Mouse (Mus musculus): Measurements from ENCODE around the gene Mars. TPM values are rescaled to one million over a fixed set of nuclear protein-coding genes. Genes with fewer than 3 reads are reported as not detected.

The Mars gene
- polyA plus RNA-seq, 1 experiment, result 51.3 TPM

GRCm38 (mm10) chr10:127341360-127341690, 29.7 kb upstream of the Mars start:
- H3K27ac ChIP-seq (replicated peaks; ENCODE audit: low read depth, low read length), result no peak overlapping the region
- H3K4me1 ChIP-seq (ENCODE audit: control insufficient read depth, insufficient read depth, insufficient read length, low read length), result no peaks in the 10 kb centered on the region
- peak overlapping the region; percentile 1; the same call in 1 of the 2 replicates for H3K4me3 ChIP-seq (ENCODE audit: insufficient read depth, low read depth, low read length)

GRCm38 (mm10) chr10:127340577-127341359, 29.2 kb upstream of the Mars start:
- Histone ChIP-seq H3K27ac (replicated peaks; ENCODE audit: low read depth, low read length) (no peak overlapping the region), H3K4me3 (ENCODE audit: insufficient read depth, low read depth, low read length) (peak overlapping the region; percentile 15; the same call in 1 of the 2 replicates), H3K4me1 (ENCODE audit: control insufficient read depth, insufficient read depth, insufficient read length, low read length) (no peaks in the 10 kb centered on the region)

DNA sequence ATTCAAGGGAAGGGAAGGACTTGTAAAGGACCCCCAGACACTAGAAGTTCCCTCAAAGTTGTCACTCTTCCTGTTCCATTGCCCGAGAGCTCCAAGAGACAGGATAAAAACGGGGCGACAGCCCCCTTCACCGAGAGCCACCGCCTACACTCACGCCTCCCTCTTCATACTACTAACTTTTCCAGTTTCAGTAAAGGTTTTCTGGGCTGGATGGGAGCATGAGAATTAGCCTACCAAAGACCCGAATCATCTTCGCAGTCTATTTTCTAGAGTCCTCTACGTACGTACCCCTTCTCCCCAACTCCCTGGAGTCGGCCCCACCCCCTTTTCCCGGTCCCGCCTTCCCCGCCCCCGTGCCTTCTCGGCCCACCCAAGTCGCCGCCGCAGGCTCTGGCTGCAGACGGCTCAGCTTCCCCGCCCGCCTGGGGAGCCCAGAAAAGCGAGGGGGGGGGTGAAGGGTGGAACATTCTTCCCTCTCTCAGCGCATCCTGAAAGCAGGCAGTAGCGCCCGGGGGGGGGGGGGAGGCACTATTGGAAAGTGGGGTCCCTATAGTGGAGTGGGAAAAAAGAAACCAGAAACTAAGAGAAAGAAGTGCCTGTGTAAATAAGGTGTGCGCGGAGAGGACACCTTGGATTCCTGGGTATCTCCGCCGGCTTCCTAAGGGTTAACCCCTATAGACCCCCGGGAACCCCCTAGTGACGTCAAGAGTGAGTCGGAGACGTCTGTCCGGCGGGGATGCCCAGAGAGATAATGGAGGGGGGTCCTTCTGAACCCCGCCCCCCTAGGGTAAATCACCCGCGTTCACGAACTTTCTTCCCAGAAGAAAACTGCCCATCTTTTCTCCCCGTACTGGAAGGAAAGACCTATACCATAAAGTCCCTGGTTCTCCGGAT, 28.3 kb upstream of the Mars start:
- H3K4me1 ChIP-seq (ENCODE audit: control insufficient read depth, insufficient read depth, insufficient read length, low read length), result no peaks in the 10 kb centered on the region
- peak overlapping the region; percentile 52 for H3K4me3 ChIP-seq (ENCODE audit: insufficient read depth, low read depth, low read length)
- H3K27ac ChIP-seq (replicated peaks; ENCODE audit: low read depth, low read length), result no peak overlapping the region

GRCm38 (mm10) chr10:127338930-127339682, 27.5 kb upstream of the Mars start:
- Histone ChIP-seq H3K4me3 (ENCODE audit: insufficient read depth, low read depth, low read length) (peak overlapping the region; percentile 52), H3K4me1 (ENCODE audit: control insufficient read depth, insufficient read depth, insufficient read length, low read length) (no peaks in the 10 kb centered on the region), H3K27ac (replicated peaks; ENCODE audit: low read depth, low read length) (no peak overlapping the region)

- H3K4me1 ChIP-seq (ENCODE audit: control insufficient read depth, insufficient read depth, insufficient read length, low read length), result no peaks in the 10 kb centered on the region
- no peak overlapping the region for H3K27ac ChIP-seq (replicated peaks; ENCODE audit: low read depth, low read length)
- H3K4me3 ChIP-seq (ENCODE audit: insufficient read depth, low read depth, low read length), result no peak overlapping the region
These were observed 26.0 kb upstream of the Mars start for GRCm38 (mm10) chr10:127337536-127338099.

- Histone ChIP-seq H3K4me1 (ENCODE audit: control insufficient read depth, insufficient read depth, insufficient read length, low read length) (no peaks in the 10 kb centered on the region), H3K27ac (replicated peaks; ENCODE audit: low read depth, low read length) (no peak overlapping the region), H3K4me3 (ENCODE audit: insufficient read depth, low read depth, low read length) (no peak overlapping the region)
These were observed 25.4 kb upstream of the Mars start for GRCm38 (mm10) chr10:127336952-127337351.

GRCm38 (mm10) chr10:127335271-127335670, 23.7 kb upstream of the Mars start:
- Histone ChIP-seq H3K4me3 (ENCODE audit: insufficient read depth, low read depth, low read length) (no peak overlapping the region), H3K27ac (replicated peaks; ENCODE audit: low read depth, low read length) (no peak overlapping the region), H3K4me1 (ENCODE audit: control insufficient read depth, insufficient read depth, insufficient read length, low read length) (no peaks in the 10 kb centered on the region)

DNA sequence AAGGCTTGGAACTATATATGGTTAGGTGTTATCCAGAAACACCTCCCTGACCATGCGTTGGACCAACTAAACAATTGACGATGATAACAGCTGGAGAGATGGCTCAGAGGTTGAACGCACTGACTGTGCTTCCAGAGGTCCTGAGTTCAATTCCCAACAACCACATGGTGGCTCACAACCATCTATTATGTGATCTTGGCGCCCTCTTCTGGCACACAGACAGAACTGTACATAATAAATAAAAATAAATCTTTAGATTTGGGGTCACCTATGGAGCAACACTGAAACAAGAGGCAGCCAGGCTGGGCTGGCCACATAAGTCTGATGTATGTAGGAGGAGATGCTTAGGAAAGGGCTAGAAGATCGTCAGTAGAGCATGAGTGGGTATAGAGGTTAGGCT, 21.6 kb upstream of the Mars start:
- no peak overlapping the region for H3K4me3 ChIP-seq (ENCODE audit: insufficient read depth, low read depth, low read length)

DNA sequence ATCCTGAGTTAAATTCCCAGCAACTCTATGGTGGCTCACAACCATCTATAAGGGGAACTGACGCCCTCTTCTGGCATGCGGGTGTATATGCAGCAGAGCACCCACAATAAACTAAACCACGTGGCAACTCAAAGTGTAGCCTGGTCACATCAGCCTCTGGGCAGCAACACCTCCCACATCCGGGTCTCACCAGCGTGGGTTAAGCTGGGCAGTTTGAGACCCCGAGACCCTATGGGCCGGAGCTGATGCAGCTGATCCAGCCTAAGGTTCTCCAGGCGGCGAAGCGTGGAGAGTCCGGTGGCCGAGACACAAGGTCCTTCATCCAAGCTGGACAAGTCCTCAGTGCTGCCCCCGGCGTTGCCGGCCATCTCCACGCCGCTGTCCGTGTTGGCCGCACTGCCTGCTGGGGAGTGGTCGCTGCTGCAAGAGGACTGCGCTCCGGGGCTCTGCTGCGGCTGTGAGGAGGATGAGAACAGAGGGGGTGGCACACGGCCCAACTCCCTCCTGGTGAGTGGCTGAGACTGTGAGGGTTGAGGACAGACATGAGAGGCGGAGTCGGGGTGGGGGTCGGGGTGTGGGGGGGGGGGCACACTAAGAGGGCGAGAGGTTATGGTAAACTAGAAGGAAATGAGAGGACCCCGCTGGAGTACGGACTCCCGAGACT, 20.8 kb upstream of the Mars start:
- H3K4me1 ChIP-seq (ENCODE audit: control insufficient read depth, insufficient read depth, insufficient read length, low read length), result no peaks in the 10 kb centered on the region
- H3K4me3 ChIP-seq (ENCODE audit: insufficient read depth, low read depth, low read length), result no peak overlapping the region
- H3K27ac ChIP-seq (replicated peaks; ENCODE audit: low read depth, low read length), result no peak overlapping the region

More for the DNA sequence above, 21.6 kb upstream of the Mars start:
- H3K27ac ChIP-seq (replicated peaks; ENCODE audit: low read depth, low read length), result no peak overlapping the region
- no peaks in the 10 kb centered on the region for H3K4me1 ChIP-seq (ENCODE audit: control insufficient read depth, insufficient read depth, insufficient read length, low read length)

- Histone ChIP-seq H3K4me3 (ENCODE audit: insufficient read depth, low read depth, low read length) (no peak overlapping the region), H3K4me1 (ENCODE audit: control insufficient read depth, insufficient read depth, insufficient read length, low read length) (no peaks in the 10 kb centered on the region; the same call in 1 of the 2 replicates), H3K27ac (replicated peaks; ENCODE audit: low read depth, low read length) (no peak overlapping the region)
These were observed 18.6 kb upstream of the Mars start for GRCm38 (mm10) chr10:127330212-127330611.

DNA sequence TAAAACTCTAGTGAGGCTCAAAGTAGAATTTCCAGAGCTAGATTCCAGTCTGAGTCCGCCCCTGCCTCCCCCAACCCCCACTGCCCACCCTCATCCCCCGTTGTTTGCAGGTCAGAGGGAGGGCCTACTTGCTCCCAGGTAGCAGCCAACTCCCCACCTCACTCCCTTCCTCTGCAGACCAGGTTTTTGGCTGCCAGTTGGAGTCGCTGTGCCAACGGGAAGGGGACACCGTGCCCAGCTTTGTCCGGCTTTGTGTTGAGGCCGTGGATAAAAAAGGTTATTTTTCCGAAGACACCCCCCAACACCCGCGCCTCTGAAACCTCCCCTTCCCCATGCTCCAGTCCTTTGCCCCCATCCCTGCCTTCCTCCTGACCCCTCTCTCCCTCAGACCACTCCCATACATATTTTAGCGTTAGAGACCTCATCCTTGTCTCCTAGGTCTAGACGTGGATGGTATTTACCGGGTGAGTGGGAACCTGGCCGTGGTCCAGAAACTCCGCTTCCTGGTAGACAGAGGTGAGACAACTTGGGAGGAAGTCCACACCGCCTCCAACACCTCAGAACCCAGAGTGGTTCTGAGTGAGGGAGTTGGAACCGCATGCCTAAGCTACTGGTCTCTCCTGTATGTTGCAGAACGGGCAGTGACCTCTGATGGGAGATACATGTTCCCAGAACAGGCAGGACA, 16.0 kb upstream of the Mars start:
- Histone ChIP-seq H3K27ac (replicated peaks; ENCODE audit: low read depth, low read length) (no peak overlapping the region), H3K4me3 (ENCODE audit: insufficient read depth, low read depth, low read length) (no peak overlapping the region)

GRCm38 (mm10) chr10:127326828-127327227, 15.2 kb upstream of the Mars start:
- Histone ChIP-seq H3K27ac (replicated peaks; ENCODE audit: low read depth, low read length) (no peak overlapping the region), H3K4me3 (ENCODE audit: insufficient read depth, low read depth, low read length) (peak overlapping the region; percentile 50), H3K4me1 (ENCODE audit: control insufficient read depth, insufficient read depth, insufficient read length, low read length) (no peaks in the 10 kb centered on the region; the same call in 1 of the 2 replicates)

More for the DNA sequence above, 16.0 kb upstream of the Mars start:
- H3K4me1 ChIP-seq (ENCODE audit: control insufficient read depth, insufficient read depth, insufficient read length, low read length), result no peaks in the 10 kb centered on the region; the same call in 1 of the 2 replicates

DNA sequence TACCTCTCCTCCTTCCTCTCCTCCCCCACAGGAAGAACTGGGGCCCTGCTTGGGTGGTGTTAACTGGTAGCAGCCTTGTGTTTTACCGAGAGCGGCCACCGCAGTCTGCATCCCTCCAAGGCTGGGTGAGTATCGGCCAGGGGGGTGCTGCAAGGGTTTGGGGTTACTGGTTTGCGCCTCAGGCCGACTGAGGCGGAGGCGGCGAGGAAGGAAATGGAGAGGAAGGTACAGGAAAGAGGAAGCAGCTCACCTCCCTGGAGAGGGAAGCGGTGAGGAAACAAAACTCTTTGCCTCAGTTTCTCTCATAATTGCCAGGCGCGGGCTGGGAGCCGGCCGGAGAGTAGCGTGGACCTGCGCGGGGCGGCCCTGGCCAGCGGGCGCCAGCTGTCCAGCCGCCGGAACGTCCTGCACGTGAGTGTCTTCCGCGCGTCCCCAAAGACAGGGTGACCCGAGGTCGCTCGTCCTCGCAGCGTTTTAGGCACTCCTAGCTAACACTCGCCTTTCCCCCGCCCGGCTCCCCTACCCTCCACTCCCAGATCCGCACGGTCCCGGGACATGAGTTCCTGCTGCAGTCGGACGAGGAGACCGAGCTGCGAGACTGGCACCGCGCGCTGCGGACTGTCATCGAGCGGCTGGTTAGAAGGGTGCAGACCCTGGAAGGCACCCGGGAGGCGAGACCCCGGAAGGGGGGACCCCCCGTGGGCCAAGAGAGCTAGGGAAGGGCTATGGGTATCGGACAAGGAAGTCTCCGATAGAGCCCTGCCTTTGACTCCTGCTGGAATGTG, 14.6 kb upstream of the Mars start:
- Histone ChIP-seq H3K4me1 (ENCODE audit: control insufficient read depth, insufficient read depth, insufficient read length, low read length) (no peaks in the 10 kb centered on the region; the same call in 1 of the 2 replicates), H3K4me3 (ENCODE audit: insufficient read depth, low read depth, low read length) (peak overlapping the region; percentile 50), H3K27ac (replicated peaks; ENCODE audit: low read depth, low read length) (no peak overlapping the region)

Measured in brown adipose tissue, adult 24 weeks (tissue).